Mouse (Mus musculus) bone marrow macrophage, adult 2 months (primary cell): ENCODE results near the gene Gm9603. TPM values are rescaled to one million over a fixed set of nuclear protein-coding genes. Genes with fewer than 3 reads are reported as not detected.
"Not testable (repeated sequence)": the region's sequence is repeated elsewhere in the genome, so short reads cannot be mapped to it uniquely, and the experiment has no call there.

ENCODE experiments used
- H3K27ac ChIP-seq: 2 replicates; pipeline ENCODE4 v1.5.1; 2012; ENCODE audit warnings: low read depth, low read length; ENCODE audit not compliant: insufficient read depth
- H3K4me1 ChIP-seq: 2 replicates; pipeline ENCODE4 v1.6.1; 2012; ENCODE audit warnings: low read length; ENCODE audit not compliant: control insufficient read depth, insufficient read depth
- H3K4me3 ChIP-seq: 2 replicates; pipeline ENCODE4 v1.5.1; 2012; ENCODE audit warnings: mild to moderate bottlenecking, low read length, moderate library complexity; ENCODE audit not compliant: insufficient read depth
- polyA plus RNA-seq: library from polyadenylated mRNA; stranded (reverse); fragments of >200 nt; gene quantifications from 2 replicates; pipeline ENCODE4 v1.2.4, GENCODE M21; 2012; ENCODE audit not compliant: missing spikeins, insufficient read depth, insufficient read length

Gm9603 gene
- not detected in 2 replicates for polyA plus RNA-seq

DNA sequence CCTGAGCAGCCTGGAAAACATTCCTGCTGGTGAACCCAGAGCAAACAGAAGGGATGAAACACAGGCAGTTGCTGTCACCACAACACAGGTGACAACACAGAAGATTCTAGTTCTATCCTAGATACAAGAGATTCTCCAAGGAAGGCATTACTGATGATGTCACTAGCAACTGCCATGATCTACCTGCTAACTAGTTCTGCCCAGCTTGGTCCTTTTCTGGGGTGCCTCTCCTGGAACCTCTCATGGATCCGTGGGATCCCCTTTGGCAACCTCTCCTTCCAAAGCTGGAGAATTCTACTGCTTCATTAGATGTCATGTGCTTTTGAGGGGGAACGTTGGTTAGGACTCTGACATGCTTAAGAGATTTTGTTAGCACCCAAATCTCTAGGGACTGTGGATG, at the start of gene Gm9603:
TSS of gene Gm9603 (minus strand) at position 101 of the 400 bp plus-strand sequence.
- not testable (repeated sequence) for H3K4me3 ChIP-seq

DNA sequence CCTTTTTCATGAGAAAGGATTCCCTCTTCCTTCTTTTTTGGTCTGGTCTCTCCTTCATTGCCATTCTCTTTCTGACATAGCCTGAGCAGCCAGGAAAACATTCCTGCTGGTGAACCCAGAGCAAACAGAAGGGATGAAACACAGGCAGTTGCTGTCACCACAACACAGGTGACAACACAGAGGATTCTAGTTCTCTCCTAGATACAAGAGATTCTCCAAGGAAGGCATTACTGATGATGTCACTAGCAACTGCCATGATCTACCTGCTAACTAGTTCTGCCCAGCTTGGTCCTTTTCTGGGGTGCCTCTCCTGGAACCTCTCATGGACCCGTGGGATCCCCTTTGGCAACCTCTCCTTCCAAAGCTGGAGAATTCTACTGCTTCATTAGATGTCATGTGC, 54.3 kb downstream of the Gm9603 start, which contains the start of gene Gm8265:
TSS of gene Gm8265 (minus strand) at position 101 of the 400 bp plus-strand sequence.
- H3K27ac ChIP-seq, H3K4me1 ChIP-seq, H3K4me3 ChIP-seq: not testable (repeated sequence)

More for the DNA sequence above, at the start of gene Gm9603:
- H3K27ac ChIP-seq, H3K4me1 ChIP-seq: not testable (repeated sequence)

Other genes starting within 250 kb of the Gm9603 start
- gene Gm3194, start 232.0 kb downstream of the Gm9603 start, polyA plus RNA-seq = not detected in 2 replicates
- not detected in 2 replicates for gene Gm8246, start 209.6 kb downstream of the Gm9603 start, polyA plus RNA-seq
- gene Gm3187, start 203.2 kb downstream of the Gm9603 start, polyA plus RNA-seq = not detected in 2 replicates
- not detected in 2 replicates for gene Gm3488, start 185.8 kb downstream of the Gm9603 start, polyA plus RNA-seq
- not detected in 2 replicates for gene Gm3532, start 149.0 kb downstream of the Gm9603 start, polyA plus RNA-seq
- gene Gm8265, start 54.4 kb downstream of the Gm9603 start, polyA plus RNA-seq = not detected in 2 replicates
- not detected in 2 replicates for gene Gm3373, start 54.1 kb upstream of the Gm9603 start, polyA plus RNA-seq
- gene Gm3383, start 120.5 kb upstream of the Gm9603 start, polyA plus RNA-seq = not detected in 2 replicates
- gene Gm3424, start 142.9 kb upstream of the Gm9603 start, polyA plus RNA-seq = not detected in 2 replicates
- not detected in 2 replicates for gene Gm8237, start 192.9 kb upstream of the Gm9603 start, polyA plus RNA-seq